ENCODE assay signal across 51 mouse cellular contexts in genomic region chr13:56369600-56369999, GRCm38 (mm10). TPM values are rescaled to one million over a fixed set of nuclear protein-coding genes. Genes with fewer than 3 reads are reported as not detected.
"Had no signal": no experiment of that assay in that cellular context is flagged by ENCODE, and none has a peak within 500 bp of the region (broad histone marks: within the 10 kb centered on the region; RNA-seq: fewer than 3 reads in every experiment).

No protein-coding gene starts in this region.

- ATAC-seq: hindbrain, embryonic 16.5 days; hindbrain, postnatal 0 days; inflammation-experienced regulatory T-cells, adult 6 months; intestine, embryonic 15.5 days; intestine, embryonic 16.5 days; intestine, postnatal 0 days had no signal

- H3K4me2 ChIP-seq: heart, embryonic 11.5 days; heart, embryonic 12.5 days; heart, embryonic 13.5 days; heart, embryonic 15.5 days; hindbrain, embryonic 12.5 days; hindbrain, embryonic 13.5 days; hindbrain, embryonic 14.5 days; hindbrain, embryonic 15.5 days; intestine, embryonic 15.5 days; kidney, embryonic 15.5 days had no signal

- H3K27ac ChIP-seq: heart, embryonic 10.5 days; heart, embryonic 13.5 days; heart, embryonic 15.5 days; hindbrain, embryonic 10.5 days; hindbrain, embryonic 12.5 days; hindbrain, embryonic 13.5 days; hindbrain, embryonic 14.5 days; hindbrain, embryonic 15.5 days; hindbrain, postnatal 0 days; intestine, embryonic 15.5 days; kidney, embryonic 15.5 days; kidney, postnatal 0 days; layer of hippocampus, adult 2 months had no signal

- H3K9me3 ChIP-seq: heart, embryonic 10.5 days; heart, embryonic 15.5 days; hindbrain, embryonic 10.5 days; hindbrain, embryonic 12.5 days; hindbrain, embryonic 13.5 days; hindbrain, embryonic 15.5 days; intestine, embryonic 15.5 days; kidney, embryonic 15.5 days had no signal

- H3K4me1 ChIP-seq: heart, embryonic 12.5 days; hindbrain, embryonic 12.5 days; hindbrain, embryonic 15.5 days had no signal

- H3K27me3 ChIP-seq: hindbrain, embryonic 13.5 days; hindbrain, embryonic 15.5 days; intestine, embryonic 15.5 days; kidney, embryonic 15.5 days had no signal

- H3K9ac ChIP-seq: heart, embryonic 12.5 days; heart, embryonic 13.5 days; heart, embryonic 15.5 days; hindbrain, embryonic 12.5 days; hindbrain, embryonic 13.5 days; hindbrain, embryonic 14.5 days; hindbrain, embryonic 15.5 days; intestine, embryonic 15.5 days; kidney, embryonic 15.5 days had no signal

- H3K36me3 ChIP-seq: heart, embryonic 10.5 days; heart, embryonic 12.5 days; heart, embryonic 13.5 days; heart, embryonic 15.5 days; hindbrain, embryonic 10.5 days; hindbrain, embryonic 12.5 days; hindbrain, embryonic 13.5 days; hindbrain, embryonic 15.5 days; intestine, embryonic 15.5 days; kidney, embryonic 15.5 days had no signal

- H3K4me3 ChIP-seq: heart, embryonic 10.5 days; heart, embryonic 12.5 days; heart, embryonic 13.5 days; heart, embryonic 15.5 days; hindbrain, embryonic 10.5 days; hindbrain, embryonic 12.5 days; hindbrain, embryonic 13.5 days; hindbrain, embryonic 15.5 days; intestine, embryonic 15.5 days; kidney, embryonic 15.5 days; layer of hippocampus, adult 2 months had no signal

- DNase-seq: heart, postnatal 10 days; heart, postnatal 14 days; heart, postnatal 36 days; heart, postnatal 4 days; kidney, adult 11 months; kidney, adult 18-20 months; kidney, adult 2 months; kidney, adult 8-10 months; kidney, adult 9 months; kidney, postnatal 10 days; kidney, postnatal 14 days; kidney, postnatal 25 days; kidney, postnatal 36 days; kidney, postnatal 4 days; layer of hippocampus, adult 9-11 months; layer of hippocampus, postnatal 36 days had no signal

RNA-seq across cellular contexts. Expression of gene Gm3045, which starts 56.8 kb away (rescaled TPM):
- total RNA-seq: heart, postnatal 10 days; heart, postnatal 14 days; heart, postnatal 25 days; heart, postnatal 36 days; heart, postnatal 4 days; hematopoietic stem cell, adult 5-6 weeks; hindbrain, postnatal 0 days; layer of hippocampus, adult 18-20 months; layer of hippocampus, adult 2 months; layer of hippocampus, adult 8-10 months; layer of hippocampus, postnatal 10 days; layer of hippocampus, postnatal 14 days; layer of hippocampus, postnatal 25 days; layer of hippocampus, postnatal 36 days; left cerebral cortex, adult 18-20 months had no signal
- polyA plus RNA-seq: heart, embryonic 10.5 days; heart, embryonic 11.5 days; heart, embryonic 12.5 days; heart, embryonic 13.5 days; heart, embryonic 14.5 days; heart, embryonic 15.5 days; heart, embryonic 16.5 days; heart, postnatal 0 days; hindbrain, embryonic 10.5 days; hindbrain, embryonic 11.5 days; hindbrain, embryonic 12.5 days; hindbrain, embryonic 13.5 days; hindbrain, embryonic 14.5 days; hindbrain, embryonic 15.5 days; hindbrain, embryonic 16.5 days; hindbrain, postnatal 0 days; inflammation-experienced regulatory T-cells, adult 6 months; intestine, embryonic 14.5 days; intestine, embryonic 15.5 days; intestine, embryonic 16.5 days; intestine, postnatal 0 days; kidney, adult 2 months; kidney, embryonic 14.5 days; kidney, embryonic 15.5 days; kidney, embryonic 16.5 days; kidney, postnatal 0 days; large intestine, adult 2 months had no signal
